In genomic region chr15:79833251-79834050, GRCm38 (mm10) we compare ENCODE assay signal across 7 mouse cellular contexts. TPM values are rescaled to one million over a fixed set of nuclear protein-coding genes. Genes with fewer than 3 reads are reported as not detected.
DNase-seq lines count a peak whose midpoint lies in the region; ATAC-seq and TF ChIP-seq lines count a peak whose summit lies in the region.

No protein-coding gene starts in this region.

- no peak for TF ChIP-seq CTCF in testis, adult 2 months (IDR thresholded peaks at IDR 0.05; ENCODE audit: control insufficient read depth, insufficient read depth, insufficient replicate concordance, low read depth, low read length)
- TF ChIP-seq CTCF in lung, postnatal 0 days (IDR thresholded peaks at IDR 0.05): no peak

- H3K9ac ChIP-seq in forebrain, embryonic 13.5 days: peak overlapping the region; percentile 89
- H3K9ac ChIP-seq in kidney, embryonic 15.5 days: peak overlapping the region; percentile 83
- peak overlapping the region; percentile 71 for H3K9ac ChIP-seq in lung, postnatal 0 days (replicated peaks; ENCODE audit: low read depth)

- H3K4me2 ChIP-seq in forebrain, embryonic 13.5 days: peak overlapping the region; percentile 98
- peak overlapping the region; percentile 90 for H3K4me2 ChIP-seq in kidney, embryonic 15.5 days
- peak overlapping the region; percentile 88 for H3K4me2 ChIP-seq in lung, postnatal 0 days (replicated peaks; ENCODE audit: low read depth, low read length)

- DNase-seq in testis, postnatal 14 days (ENCODE audit: low spot score): no peak
- peak; percentile 49 for DNase-seq in lung, postnatal 0 days (ENCODE audit: low spot score)
- DNase-seq in right cerebral cortex, postnatal 25 days: peak; percentile 55

- H3K4me3 ChIP-seq in testis, adult 2 months (ENCODE audit: control insufficient read depth, low read depth, low read length): peak overlapping the region; percentile 94
- H3K4me3 ChIP-seq in brown adipose tissue, adult 24 weeks (ENCODE audit: insufficient read depth, low read depth, low read length): peak overlapping the region; percentile 87
- peak overlapping the region; percentile 84 for H3K4me3 ChIP-seq in forebrain, embryonic 13.5 days
- H3K4me3 ChIP-seq in kidney, embryonic 15.5 days (replicated peaks): peak overlapping the region; percentile 86
- peak overlapping the region; percentile 73 for H3K4me3 ChIP-seq in lung, postnatal 0 days (ENCODE audit: low read depth, low read length)

- H3K27me3 ChIP-seq in testis, adult 2 months (ENCODE audit: control insufficient read depth, insufficient read depth, low read length): no peaks in the 10 kb centered on the region
- H3K27me3 ChIP-seq in forebrain, embryonic 13.5 days: no peaks in the 10 kb centered on the region
- H3K27me3 ChIP-seq in kidney, embryonic 15.5 days: no peaks in the 10 kb centered on the region
- no peaks in the 10 kb centered on the region for H3K27me3 ChIP-seq in lung, postnatal 0 days (replicated peaks; ENCODE audit: insufficient read depth, low read length)

- TF ChIP-seq EP300 in lung, postnatal 0 days (IDR thresholded peaks at IDR 0.05): no peak

- no peak for TF ChIP-seq POLR2A in testis, adult 2 months (IDR thresholded peaks at IDR 0.05; ENCODE audit: control insufficient read depth, low read depth, low read length)

- H3K9me3 ChIP-seq in forebrain, embryonic 13.5 days (replicated peaks): no peaks in the 10 kb centered on the region
- H3K9me3 ChIP-seq in kidney, embryonic 15.5 days (replicated peaks): no peaks in the 10 kb centered on the region
- no peaks in the 10 kb centered on the region for H3K9me3 ChIP-seq in lung, postnatal 0 days (ENCODE audit: low read length)

- peak overlapping the region; percentile 74 for H3K27ac ChIP-seq in testis, adult 2 months (ENCODE audit: control insufficient read depth, insufficient read depth, low read depth, low read length)
- H3K27ac ChIP-seq in brown adipose tissue, adult 24 weeks (replicated peaks; ENCODE audit: low read depth, low read length): no peak overlapping the region
- H3K27ac ChIP-seq in forebrain, embryonic 13.5 days: peak overlapping the region; percentile 97
- peak overlapping the region; percentile 96 for H3K27ac ChIP-seq in kidney, embryonic 15.5 days
- peak overlapping the region; percentile 79 for H3K27ac ChIP-seq in lung, postnatal 0 days (ENCODE audit: low read length)

- no peaks in the 10 kb centered on the region for H3K36me3 ChIP-seq in testis, adult 2 months (ENCODE audit: control insufficient read depth, insufficient read depth, low read length)
- peaks cover 18% of the 10 kb centered on the region for H3K36me3 ChIP-seq in forebrain, embryonic 13.5 days (ENCODE audit: poor library complexity, severe bottlenecking)
- H3K36me3 ChIP-seq in kidney, embryonic 15.5 days: peaks cover 14% of the 10 kb centered on the region
- peaks cover 1% of the 10 kb centered on the region; the same call in 1 of the 2 replicates for H3K36me3 ChIP-seq in lung, postnatal 0 days (ENCODE audit: insufficient read depth, low read length)

- under 1% methylated on average over 41 of the region's 41 CpGs for WGBS in forebrain, embryonic 13.5 days
- WGBS in kidney, embryonic 15.5 days: under 1% methylated on average over 40 of the region's 41 CpGs
- under 1% methylated on average over 41 of the region's 41 CpGs for WGBS in lung, postnatal 0 days

- peaks cover 15% of the 10 kb centered on the region for H3K4me1 ChIP-seq in testis, adult 2 months (ENCODE audit: control insufficient read depth, insufficient read depth, low read length)
- H3K4me1 ChIP-seq in brown adipose tissue, adult 24 weeks (ENCODE audit: control insufficient read depth, insufficient read depth, insufficient read length, low read length): no peaks in the 10 kb centered on the region
- peaks cover 59% of the 10 kb centered on the region for H3K4me1 ChIP-seq in forebrain, embryonic 13.5 days
- H3K4me1 ChIP-seq in kidney, embryonic 15.5 days: peaks cover 58% of the 10 kb centered on the region
- H3K4me1 ChIP-seq in lung, postnatal 0 days (ENCODE audit: insufficient read depth, low read depth, low read length): peaks cover 3% of the 10 kb centered on the region; the same call in 1 of the 2 replicates

- peak; percentile 34; the same call in 1 of the 2 replicates for ATAC-seq in forebrain, embryonic 13.5 days
- no peak; the same call in 1 of the 2 replicates for ATAC-seq in kidney, embryonic 15.5 days (replicated peaks; ENCODE audit: low FRiP score)
- peak; percentile 13; the same call in 1 of the 2 replicates for ATAC-seq in lung, postnatal 0 days

RNA-seq across cellular contexts. Expression of gene Npcd, which starts 0.6 kb away (rescaled TPM):
- 0.10 TPM in 1 of 2 replicates, not detected in the other for polyA plus RNA-seq in testis, adult 2 months (2012; rRNA removed)
- not detected in 2 replicates for polyA plus RNA-seq in brown adipose tissue, adult 24 weeks (2012; ENCODE audit: insufficient read depth, insufficient read length, missing spikeins)
- polyA plus RNA-seq in forebrain, embryonic 13.5 days (2015; fragmentation: Nextera tagmentation; extraction: Ambion mirVana): not detected in 2 replicates
- polyA plus RNA-seq in kidney, embryonic 15.5 days (2015; fragmentation: Nextera tagmentation; extraction: Ambion mirVana): not detected in 2 replicates
- polyA plus RNA-seq in lung, postnatal 0 days (2015; fragmentation: Nextera tagmentation; extraction: Ambion mirVana): 0.13 TPM in 1 of 2 replicates, not detected in the other

RNA-seq across cellular contexts. Expression of gene Cbx6, which starts 1.0 kb away (rescaled TPM):
- polyA plus RNA-seq in testis, adult 2 months (2012; rRNA removed): 4.6 and 6.6 TPM in 2 replicates
- 3.9 and 7.3 TPM in 2 replicates for polyA plus RNA-seq in brown adipose tissue, adult 24 weeks (2012; ENCODE audit: insufficient read depth, insufficient read length, missing spikeins)
- 39.0 and 43.8 TPM in 2 replicates for polyA plus RNA-seq in forebrain, embryonic 13.5 days (2015; fragmentation: Nextera tagmentation; extraction: Ambion mirVana)
- 45.5 and 50.4 TPM in 2 replicates for polyA plus RNA-seq in kidney, embryonic 15.5 days (2015; fragmentation: Nextera tagmentation; extraction: Ambion mirVana)
- 52.2 and 60.6 TPM in 2 replicates for polyA plus RNA-seq in lung, postnatal 0 days (2015; fragmentation: Nextera tagmentation; extraction: Ambion mirVana)

RNA-seq across cellular contexts. Expression of gene Nptxr, which starts 28.9 kb away (rescaled TPM):
- 36.6 and 46.5 TPM in 2 replicates for polyA plus RNA-seq in testis, adult 2 months (2012; rRNA removed)
- 0.71 and 0.83 TPM in 2 replicates for polyA plus RNA-seq in brown adipose tissue, adult 24 weeks (2012; ENCODE audit: insufficient read depth, insufficient read length, missing spikeins)
- 7.9 and 8.3 TPM in 2 replicates for polyA plus RNA-seq in forebrain, embryonic 13.5 days (2015; fragmentation: Nextera tagmentation; extraction: Ambion mirVana)
- 2.0 and 2.4 TPM in 2 replicates for polyA plus RNA-seq in kidney, embryonic 15.5 days (2015; fragmentation: Nextera tagmentation; extraction: Ambion mirVana)
- polyA plus RNA-seq in lung, postnatal 0 days (2015; fragmentation: Nextera tagmentation; extraction: Ambion mirVana): 1.0 and 1.2 TPM in 2 replicates

RNA-seq across cellular contexts. Expression of gene Dnal4, which starts 55.8 kb away (rescaled TPM):
- 187 and 198 TPM in 2 replicates for polyA plus RNA-seq in testis, adult 2 months (2012; rRNA removed)
- 10.6 and 13.5 TPM in 2 replicates for polyA plus RNA-seq in brown adipose tissue, adult 24 weeks (2012; ENCODE audit: insufficient read depth, insufficient read length, missing spikeins)
- 90.6 and 94.0 TPM in 2 replicates for polyA plus RNA-seq in forebrain, embryonic 13.5 days (2015; fragmentation: Nextera tagmentation; extraction: Ambion mirVana)
- 58.3 and 67.4 TPM in 2 replicates for polyA plus RNA-seq in kidney, embryonic 15.5 days (2015; fragmentation: Nextera tagmentation; extraction: Ambion mirVana)
- polyA plus RNA-seq in lung, postnatal 0 days (2015; fragmentation: Nextera tagmentation; extraction: Ambion mirVana): 49.5 and 52.4 TPM in 2 replicates

RNA-seq across cellular contexts. Expression of gene Apobec3, which starts 58.0 kb away (rescaled TPM):
- 10.8 and 11.1 TPM in 2 replicates for polyA plus RNA-seq in testis, adult 2 months (2012; rRNA removed)
- polyA plus RNA-seq in brown adipose tissue, adult 24 weeks (2012; ENCODE audit: insufficient read depth, insufficient read length, missing spikeins): 5.3 and 7.4 TPM in 2 replicates
- polyA plus RNA-seq in forebrain, embryonic 13.5 days (2015; fragmentation: Nextera tagmentation; extraction: Ambion mirVana): 5.8 and 6.6 TPM in 2 replicates
- polyA plus RNA-seq in kidney, embryonic 15.5 days (2015; fragmentation: Nextera tagmentation; extraction: Ambion mirVana): 29.3 and 31.0 TPM in 2 replicates
- polyA plus RNA-seq in lung, postnatal 0 days (2015; fragmentation: Nextera tagmentation; extraction: Ambion mirVana): 24.8 and 29.5 TPM in 2 replicates
